Mouse (Mus musculus) inflammation-experienced regulatory T-cells (primary cell): ENCODE measurements around the gene Gm29776. TPM values are rescaled to one million over a fixed set of nuclear protein-coding genes. Genes with fewer than 3 reads are reported as not detected.

Experiments
- polyA plus RNA-seq, 2 experiments: library from polyadenylated mRNA; unstranded; fragments of 100-300 nt; shearing (Covaris generic); gene quantifications; one replicate each; pipeline ENCODE4 v1.2.1; 2017

Gm29776 gene
- 1 to 10 TPM in 1 of 2 experiments, under 1 TPM in 1; 0.06 to 2.6 TPM for polyA plus RNA-seq

GRCm38 (mm10) chr14:54698733-54699132, at the start of gene Gm29776:
TSS of gene Gm29776 (minus strand) at chr14:54698833.

GRCm38 (mm10) chr14:54712074-54712473, 13.4 kb upstream of the Gm29776 start, which contains the start of gene Cebpe:
TSS of gene Cebpe (minus strand) at chr14:54712174.

GRCm38 (mm10) chr14:54686522-54687143, 12.0 kb downstream of the Gm29776 start, which contains the start of gene Acin1:
TSS of gene Acin1 (minus strand) at chr14:54686931.

GRCm38 (mm10) chr14:54686063-54686521, 12.5 kb downstream of the Gm29776 start, which contains the start of gene 1700123O20Rik:
TSS of gene 1700123O20Rik (plus strand) at chr14:54686216.

Other genes with a start within 250 kb of the Gm29776 start
- 100 to 1,000 TPM; 364 to 420 TPM for gene Lrp10, start 234.7 kb downstream of the Gm29776 start, polyA plus RNA-seq
- gene Rem2, start 222.7 kb downstream of the Gm29776 start, polyA plus RNA-seq: under 1 TPM; 0.35 to 0.87 TPM
- gene Prmt5, start 181.3 kb downstream of the Gm29776 start, polyA plus RNA-seq: 10 to 100 TPM; 35.4 to 48.8 TPM
- gene Haus4, start 144.2 kb downstream of the Gm29776 start, polyA plus RNA-seq: 10 to 100 TPM; 32.7 to 36.5 TPM
- gene Ajuba, start 121.3 kb downstream of the Gm29776 start, polyA plus RNA-seq: under 1 TPM; 0.81 to 0.84 TPM
- gene 4931414P19Rik, start 92.8 kb downstream of the Gm29776 start, polyA plus RNA-seq: 1 to 10 TPM; 1.8 to 1.9 TPM
- gene Psmb5, start 80.8 kb downstream of the Gm29776 start, polyA plus RNA-seq: 100 to 1,000 TPM; 173 to 203 TPM
- gene Psmb11, start 77.4 kb downstream of the Gm29776 start, polyA plus RNA-seq: under 1 TPM; 0.08 to 0.17 TPM
- gene Gm17606, start 57.9 kb downstream of the Gm29776 start, polyA plus RNA-seq: not detected
- gene Cdh24, start 57.5 kb downstream of the Gm29776 start, polyA plus RNA-seq: 1 to 10 TPM; 1.8 to 1.9 TPM
- gene 1700123O20Rik, start 12.6 kb downstream of the Gm29776 start, polyA plus RNA-seq: 10 to 100 TPM; 78.9 to 85.7 TPM
- gene Acin1, start 11.9 kb downstream of the Gm29776 start, polyA plus RNA-seq: 10 to 100 TPM; 70.4 to 93.8 TPM
- not detected for gene Cebpe, start 13.3 kb upstream of the Gm29776 start, polyA plus RNA-seq
- under 1 TPM; 0.14 to 0.76 TPM for gene Slc7a8, start 83.1 kb upstream of the Gm29776 start, polyA plus RNA-seq
- gene Rnf212b, start 115.3 kb upstream of the Gm29776 start, polyA plus RNA-seq: not detected
- 10 to 100 TPM; 13.5 to 15.9 TPM for gene Homez, start 172.1 kb upstream of the Gm29776 start, polyA plus RNA-seq
- gene Ppp1r3e, start 178.7 kb upstream of the Gm29776 start, polyA plus RNA-seq: 1 to 10 TPM; 2.2 to 4.4 TPM
- gene Bcl2l2, start 184.5 kb upstream of the Gm29776 start, polyA plus RNA-seq: 1 to 10 TPM in 1 of 2 experiments, under 1 TPM in 1; 0.54 to 1.4 TPM
- not detected for gene Gm20521, start 184.6 kb upstream of the Gm29776 start, polyA plus RNA-seq
- gene Pabpn1, start 193.7 kb upstream of the Gm29776 start, polyA plus RNA-seq: 100 to 1,000 TPM; 192 TPM
- 1 to 10 TPM; 1.8 to 8.8 TPM for gene Slc22a17, start 214.3 kb upstream of the Gm29776 start, polyA plus RNA-seq
- gene Efs, start 227.3 kb upstream of the Gm29776 start, polyA plus RNA-seq: under 1 TPM; 0.35 to 0.92 TPM
- under 1 TPM; 0.19 to 0.71 TPM for gene Il25, start 233.9 kb upstream of the Gm29776 start, polyA plus RNA-seq
- 10 to 100 TPM in 1 of 2 experiments, under 1 TPM in 1; 0.39 to 10.2 TPM for gene Cmtm5, start 237.4 kb upstream of the Gm29776 start, polyA plus RNA-seq